Mouse (Mus musculus) liver, postnatal 0 days (tissue): ENCODE measurements at regions not wholly inside any gene's neighbourhood (a gene's known extent, or its start where the extent isn't known, plus 50 kb on each side); places are given as distances from the start of the nearest gene placed in this dataset.

ENCODE experiments used
- CTCF ChIP-seq: sonication (generic); IDR thresholded peaks from 2 replicates; pipeline ENCODE4 v1.5.1; 2016; ENCODE audit warnings: antibody characterized with exemption, low read depth
- EP300 ChIP-seq: IDR thresholded peaks from 2 replicates; pipeline ENCODE4 v1.6.1; 2016; ENCODE audit warnings: antibody characterized with exemption, low read depth, mild to moderate bottlenecking

GRCm38 (mm10) chr15:61708928-61709327 is 786.1 kb upstream of the A1bg start:
- TF ChIP-seq CTCF (no peak), EP300 (no peak)
